Mouse (Mus musculus): ENCODE measurements at regions not wholly inside any gene's neighbourhood (a gene's known extent, or its start where the extent isn't known, plus 50 kb on each side); places are given as distances from the start of the nearest gene placed in this dataset.

GRCm38 (mm10) chr7:71092825-71093224 lies 258.5 kb downstream of the Gm10295 start:
- Histone ChIP-seq H3K36me3 (ENCODE audit: control insufficient read depth, insufficient read depth, low read length) (no peaks in the 10 kb centered on the region), H3K4me1 (replicated peaks; ENCODE audit: control insufficient read depth, insufficient read depth, low read length) (peaks cover 3% of the 10 kb centered on the region; the same call in 1 of the 2 replicates), H3K4me2 (ENCODE audit: low read depth, low read length) (no peak overlapping the region), H3K27ac (ENCODE audit: low read length) (no peak overlapping the region), H3K27me3 (ENCODE audit: control insufficient read depth, insufficient read depth, low read depth, low read length) (no peaks in the 10 kb centered on the region), H3K9me3 (ENCODE audit: control insufficient read depth, low read length) (no peaks in the 10 kb centered on the region), H3K4me3 (ENCODE audit: low read length) (no peak overlapping the region), H3K9ac (ENCODE audit: low read length) (no peak overlapping the region)
- peak; percentile 56; the same call in 1 of the 2 replicates for ATAC-seq (ENCODE audit: low read depth)

DNA sequence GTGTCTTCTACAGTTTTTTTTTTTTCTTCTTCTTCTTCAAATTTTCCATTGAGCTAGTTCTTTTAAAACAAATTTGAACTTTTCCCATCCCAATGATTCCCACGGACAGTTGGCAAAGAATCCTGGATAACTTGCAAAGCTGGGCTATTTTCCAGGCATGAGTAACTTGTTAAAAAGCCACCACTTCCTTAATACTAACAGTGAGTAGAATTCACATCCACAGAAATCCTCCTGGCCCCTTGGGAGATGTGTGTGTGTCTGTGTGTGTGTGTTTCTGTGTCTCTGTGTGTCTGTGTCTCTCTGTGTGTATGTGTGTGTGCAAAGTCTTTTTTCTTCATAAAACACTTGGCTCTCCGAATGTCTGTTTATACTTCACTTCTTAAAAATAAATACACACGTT lies 259.0 kb downstream of the Gm10295 start:
- Histone ChIP-seq H3K4me3 (ENCODE audit: low read length) (no peak overlapping the region), H3K27me3 (ENCODE audit: control insufficient read depth, insufficient read depth, low read depth, low read length) (no peaks in the 10 kb centered on the region), H3K4me1 (replicated peaks; ENCODE audit: control insufficient read depth, insufficient read depth, low read length) (peaks cover 3% of the 10 kb centered on the region; the same call in 1 of the 2 replicates), H3K36me3 (ENCODE audit: control insufficient read depth, insufficient read depth, low read length) (no peaks in the 10 kb centered on the region), H3K9ac (ENCODE audit: low read length) (no peak overlapping the region), H3K9me3 (ENCODE audit: control insufficient read depth, low read length) (no peaks in the 10 kb centered on the region), H3K27ac (ENCODE audit: low read length) (peak overlapping the region; percentile 82), H3K4me2 (ENCODE audit: low read depth, low read length) (no peak overlapping the region)
- WGBS = 27% methylated on average over 3 of the region's 3 CpGs
- ATAC-seq (ENCODE audit: low read depth) = peak; percentile 69

DNA sequence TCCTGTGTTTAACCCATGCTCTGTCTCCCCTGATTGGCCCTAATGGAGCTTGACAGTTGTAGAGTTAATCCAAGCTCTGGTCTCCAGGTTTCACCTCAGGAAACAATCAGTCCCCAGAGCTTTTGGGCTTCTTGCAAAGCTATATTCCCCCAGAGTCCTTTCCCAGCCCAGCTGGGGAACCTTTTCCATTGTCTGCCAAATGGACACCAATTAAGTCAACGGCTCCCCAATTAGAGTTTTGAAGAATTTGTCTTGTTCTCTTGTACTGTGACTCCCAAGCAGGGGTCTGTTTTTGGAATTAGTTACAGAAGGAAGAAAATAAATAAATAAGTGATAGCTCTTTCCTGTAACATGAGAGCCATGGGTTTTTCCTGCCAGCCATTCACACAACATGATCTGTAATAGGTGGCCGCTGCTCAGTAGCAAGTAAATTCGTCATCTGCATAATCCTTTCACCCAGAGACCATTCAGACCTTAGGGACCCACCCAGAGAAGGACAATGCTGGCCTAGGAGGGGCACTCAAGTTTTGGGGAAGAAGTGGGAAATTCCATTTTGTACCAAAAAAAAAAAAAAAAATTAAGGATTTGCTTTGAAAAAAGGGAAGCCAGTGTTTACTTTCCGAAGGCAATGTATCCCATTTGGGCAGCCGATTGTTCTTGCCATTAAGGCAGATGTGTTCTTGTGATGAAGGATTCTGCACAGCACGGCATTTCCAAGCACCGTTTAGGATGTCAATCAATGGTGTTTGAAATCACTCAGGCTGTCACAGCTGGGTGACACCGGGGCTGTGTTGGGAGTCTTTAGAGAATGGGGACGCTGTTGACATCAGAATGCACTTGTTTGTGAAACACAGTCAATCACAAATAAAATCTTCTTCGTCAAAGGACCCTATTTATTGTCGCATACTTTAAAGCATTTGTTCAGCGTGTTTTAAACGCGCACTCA lies 286.6 kb downstream of the Gm10295 start:
- Histone ChIP-seq H3K36me3 (ENCODE audit: control insufficient read depth, insufficient read depth, low read length) (no peaks in the 10 kb centered on the region), H3K27me3 (ENCODE audit: control insufficient read depth, insufficient read depth, low read depth, low read length) (no peaks in the 10 kb centered on the region), H3K4me3 (ENCODE audit: low read length) (no peak overlapping the region), H3K27ac (ENCODE audit: low read length) (no peak overlapping the region), H3K4me1 (replicated peaks; ENCODE audit: control insufficient read depth, insufficient read depth, low read length) (no peaks in the 10 kb centered on the region), H3K9ac (ENCODE audit: low read length) (no peak overlapping the region), H3K9me3 (ENCODE audit: control insufficient read depth, low read length) (no peaks in the 10 kb centered on the region), H3K4me2 (ENCODE audit: low read depth, low read length) (no peak overlapping the region)
- WGBS = 33% methylated on average over 14 of the region's 14 CpGs
- ATAC-seq (ENCODE audit: low read depth) = no peak

DNA sequence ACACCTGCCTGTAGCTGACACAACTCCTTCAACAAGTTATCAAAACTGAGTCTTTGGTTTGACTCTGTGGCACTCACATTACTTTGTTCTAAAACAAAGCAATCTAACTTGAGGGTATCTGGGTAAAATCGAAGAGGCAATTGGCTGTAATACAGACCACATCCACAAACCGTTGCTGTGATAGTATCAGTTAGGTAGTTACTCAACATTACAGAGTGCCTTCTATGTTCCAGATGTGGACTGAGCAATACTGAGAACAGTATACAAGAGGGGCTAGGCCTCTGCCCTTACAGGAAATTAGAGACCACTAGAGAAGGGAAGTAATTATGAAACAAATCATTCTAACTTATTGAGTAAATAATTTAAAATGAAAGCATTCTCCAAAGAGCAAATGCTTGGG lies 300.5 kb downstream of the Gm10295 start:
- Histone ChIP-seq H3K9ac (ENCODE audit: low read length) (no peak overlapping the region), H3K4me3 (ENCODE audit: low read length) (no peak overlapping the region), H3K36me3 (ENCODE audit: control insufficient read depth, insufficient read depth, low read length) (no peaks in the 10 kb centered on the region), H3K27ac (ENCODE audit: low read length) (no peak overlapping the region), H3K27me3 (ENCODE audit: control insufficient read depth, insufficient read depth, low read depth, low read length) (no peaks in the 10 kb centered on the region), H3K9me3 (ENCODE audit: control insufficient read depth, low read length) (no peaks in the 10 kb centered on the region), H3K4me2 (ENCODE audit: low read depth, low read length) (no peak overlapping the region), H3K4me1 (replicated peaks; ENCODE audit: control insufficient read depth, insufficient read depth, low read length) (no peaks in the 10 kb centered on the region; the same call in 1 of the 2 replicates)
- no peak for ATAC-seq (ENCODE audit: low read depth)
- WGBS = 71% methylated on average over 2 of the region's 2 CpGs

DNA sequence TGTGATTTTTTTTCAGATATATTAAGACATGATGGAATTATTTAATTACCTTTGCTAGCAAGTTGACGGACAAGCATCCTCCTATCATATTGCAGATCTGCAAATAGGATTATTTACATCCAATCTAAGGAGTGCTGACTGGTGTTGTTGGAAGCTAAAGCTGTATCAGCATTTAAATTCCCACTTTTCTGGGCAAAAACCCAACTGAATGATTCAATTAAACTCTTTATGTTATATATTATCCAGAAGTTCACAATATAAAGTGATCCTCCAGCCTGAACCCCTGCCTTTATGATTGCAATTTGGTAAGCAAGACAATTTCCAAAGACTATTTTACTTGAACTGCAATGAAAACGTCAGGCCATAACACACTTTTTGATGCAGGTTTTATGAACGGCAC lies 304.1 kb downstream of the Gm10295 start:
- Histone ChIP-seq H3K27me3 (ENCODE audit: control insufficient read depth, insufficient read depth, low read depth, low read length) (no peaks in the 10 kb centered on the region), H3K27ac (ENCODE audit: low read length) (no peak overlapping the region), H3K4me1 (replicated peaks; ENCODE audit: control insufficient read depth, insufficient read depth, low read length) (no peaks in the 10 kb centered on the region; the same call in 1 of the 2 replicates), H3K9ac (ENCODE audit: low read length) (no peak overlapping the region), H3K4me3 (ENCODE audit: low read length) (no peak overlapping the region), H3K9me3 (ENCODE audit: control insufficient read depth, low read length) (no peaks in the 10 kb centered on the region), H3K4me2 (ENCODE audit: low read depth, low read length) (no peak overlapping the region), H3K36me3 (ENCODE audit: control insufficient read depth, insufficient read depth, low read length) (no peaks in the 10 kb centered on the region)
- 49% methylated on average over 3 of the region's 3 CpGs for WGBS
- ATAC-seq (ENCODE audit: low read depth) = no peak

DNA sequence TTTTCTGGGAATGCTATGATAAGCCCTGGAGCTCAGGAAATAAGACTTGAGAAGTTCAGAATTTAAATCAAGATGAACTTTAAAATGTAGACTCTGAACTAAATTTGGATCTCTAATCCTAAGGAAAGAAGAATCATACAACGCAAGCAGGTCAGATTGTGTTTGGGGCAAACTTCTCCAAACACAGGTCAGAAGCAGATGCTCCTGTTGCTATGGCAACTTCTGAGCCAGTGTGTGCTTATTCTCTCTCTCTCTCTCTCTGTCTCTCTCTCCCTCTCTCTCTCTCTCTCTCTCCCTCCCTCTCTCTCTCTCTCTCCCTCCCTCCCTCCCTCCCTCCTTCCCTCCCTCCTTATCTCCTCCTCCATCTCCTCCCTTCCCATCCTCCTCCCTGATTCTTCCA lies 304.7 kb downstream of the Gm10295 start:
- ATAC-seq (ENCODE audit: low read depth) = no peak
- H3K27ac ChIP-seq (ENCODE audit: low read length) = no peak overlapping the region
- no peaks in the 10 kb centered on the region; the same call in 1 of the 2 replicates for H3K4me1 ChIP-seq (replicated peaks; ENCODE audit: control insufficient read depth, insufficient read depth, low read length)
- no peaks in the 10 kb centered on the region for H3K9me3 ChIP-seq (ENCODE audit: control insufficient read depth, low read length)
- H3K4me2 ChIP-seq (ENCODE audit: low read depth, low read length) = no peak overlapping the region
- H3K9ac ChIP-seq (ENCODE audit: low read length) = no peak overlapping the region
- no peaks in the 10 kb centered on the region for H3K36me3 ChIP-seq (ENCODE audit: control insufficient read depth, insufficient read depth, low read length)
- no peaks in the 10 kb centered on the region for H3K27me3 ChIP-seq (ENCODE audit: control insufficient read depth, insufficient read depth, low read depth, low read length)
- no peak overlapping the region for H3K4me3 ChIP-seq (ENCODE audit: low read length)
- 70% methylated on average over 1 of the region's 1 CpGs for WGBS

DNA sequence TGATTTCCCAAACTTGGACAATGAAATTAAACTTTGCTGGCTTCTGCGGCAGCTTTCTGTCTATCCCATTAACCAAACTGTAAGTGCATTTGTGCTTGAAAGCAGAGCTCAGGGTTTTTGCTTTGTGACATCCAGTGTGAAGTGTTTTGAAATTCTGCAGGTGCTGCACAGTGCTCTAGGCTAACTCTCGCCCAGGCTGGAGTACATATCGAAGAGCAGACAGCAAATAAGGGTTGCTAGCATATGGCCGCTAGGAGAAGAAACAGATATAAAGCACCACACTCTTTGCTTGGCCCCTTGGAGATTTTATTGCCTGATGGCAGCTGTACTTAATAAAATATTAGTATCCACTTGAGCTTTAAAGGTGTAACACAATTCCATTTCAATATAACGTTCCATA lies 307.5 kb downstream of the Gm10295 start:
- H3K4me3 ChIP-seq (ENCODE audit: low read length) = no peak overlapping the region

GRCm38 (mm10) chr7:71043128-71043527 lies 308.2 kb downstream of the Gm10295 start:
- Histone ChIP-seq H3K4me1 (replicated peaks; ENCODE audit: control insufficient read depth, insufficient read depth, low read length) (no peaks in the 10 kb centered on the region; the same call in 1 of the 2 replicates), H3K4me3 (ENCODE audit: low read length) (no peak overlapping the region), H3K36me3 (ENCODE audit: control insufficient read depth, insufficient read depth, low read length) (no peaks in the 10 kb centered on the region), H3K4me2 (ENCODE audit: low read depth, low read length) (no peak overlapping the region), H3K27me3 (ENCODE audit: control insufficient read depth, insufficient read depth, low read depth, low read length) (no peaks in the 10 kb centered on the region), H3K9me3 (ENCODE audit: control insufficient read depth, low read length) (no peaks in the 10 kb centered on the region), H3K27ac (ENCODE audit: low read length) (no peak overlapping the region), H3K9ac (ENCODE audit: low read length) (no peak overlapping the region)
- WGBS = 76% methylated on average over 8 of the region's 8 CpGs
- ATAC-seq (ENCODE audit: low read depth) = no peak

More for the DNA sequence above, 307.5 kb downstream of the Gm10295 start:
- Histone ChIP-seq H3K27ac (ENCODE audit: low read length) (no peak overlapping the region), H3K9me3 (ENCODE audit: control insufficient read depth, low read length) (no peaks in the 10 kb centered on the region), H3K9ac (ENCODE audit: low read length) (no peak overlapping the region), H3K4me1 (replicated peaks; ENCODE audit: control insufficient read depth, insufficient read depth, low read length) (no peaks in the 10 kb centered on the region; the same call in 1 of the 2 replicates), H3K36me3 (ENCODE audit: control insufficient read depth, insufficient read depth, low read length) (no peaks in the 10 kb centered on the region), H3K27me3 (ENCODE audit: control insufficient read depth, insufficient read depth, low read depth, low read length) (no peaks in the 10 kb centered on the region), H3K4me2 (ENCODE audit: low read depth, low read length) (no peak overlapping the region)
- no peak for ATAC-seq (ENCODE audit: low read depth)
- 60% methylated on average over 5 of the region's 5 CpGs for WGBS

DNA sequence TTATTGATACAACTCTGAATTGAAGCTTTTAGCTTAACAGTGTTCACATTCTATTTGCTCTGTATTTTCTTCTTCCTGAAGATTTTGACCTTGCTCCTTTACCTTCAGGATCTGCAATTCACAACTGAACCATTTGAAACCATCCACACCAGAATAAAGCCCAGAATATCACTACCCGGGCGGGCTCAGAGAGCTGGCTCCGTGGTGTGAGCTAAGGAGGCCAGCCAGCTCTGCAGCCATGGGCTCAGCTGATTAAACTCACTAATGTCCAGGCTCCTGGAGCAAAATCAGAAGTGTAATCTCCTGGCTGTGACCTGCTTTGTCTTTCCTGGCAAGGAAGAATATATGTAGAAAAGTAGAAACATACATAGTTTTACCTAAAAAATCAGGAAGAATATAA lies 309.9 kb downstream of the Gm10295 start:
- Histone ChIP-seq H3K4me1 (replicated peaks; ENCODE audit: control insufficient read depth, insufficient read depth, low read length) (peaks cover 6% of the 10 kb centered on the region), H3K27ac (ENCODE audit: low read length) (no peak overlapping the region), H3K9me3 (ENCODE audit: control insufficient read depth, low read length) (no peaks in the 10 kb centered on the region), H3K9ac (ENCODE audit: low read length) (no peak overlapping the region), H3K36me3 (ENCODE audit: control insufficient read depth, insufficient read depth, low read length) (no peaks in the 10 kb centered on the region), H3K4me2 (ENCODE audit: low read depth, low read length) (no peak overlapping the region), H3K4me3 (ENCODE audit: low read length) (no peak overlapping the region), H3K27me3 (ENCODE audit: control insufficient read depth, insufficient read depth, low read depth, low read length) (no peaks in the 10 kb centered on the region)
- no peak for ATAC-seq (ENCODE audit: low read depth)
- WGBS = 63% methylated on average over 3 of the region's 3 CpGs
